Comparison of ENCODE assay signal across 15 mouse cellular contexts in the genomic region with DNA sequence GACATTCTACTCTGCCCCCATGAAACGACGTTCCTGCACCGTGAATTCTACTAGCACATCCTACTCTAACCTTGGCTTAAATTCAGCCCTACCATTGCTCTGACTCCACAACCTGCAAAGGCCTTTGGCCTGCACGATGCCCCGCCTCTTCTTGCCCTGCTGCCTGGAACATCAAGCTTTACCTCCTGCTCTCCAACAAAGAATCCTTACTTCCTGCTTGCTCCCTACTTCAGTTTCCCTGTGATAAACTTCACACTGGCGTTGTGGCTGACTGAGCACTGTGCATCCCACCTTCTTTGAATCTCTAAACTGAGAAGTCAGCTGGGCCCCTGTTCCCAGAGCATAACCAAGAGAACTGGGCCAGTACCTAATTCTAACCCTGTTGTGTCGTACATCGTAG.
"Had no signal": no experiment of that assay in that cellular context is flagged by ENCODE, and none has a peak within 500 bp of the region (broad histone marks: within the 10 kb centered on the region; RNA-seq: fewer than 3 reads in every experiment).

No protein-coding gene starts in this region.

- H3K9me3 ChIP-seq: liver, embryonic 13.5 days; midbrain, embryonic 15.5 days; neural tube, embryonic 12.5 days; neural tube, embryonic 15.5 days; stomach, embryonic 15.5 days had no signal

- H3K4me2 ChIP-seq: liver, embryonic 13.5 days; midbrain, embryonic 11.5 days; midbrain, embryonic 15.5 days; neural tube, embryonic 12.5 days; neural tube, embryonic 15.5 days; stomach, embryonic 15.5 days had no signal

- ATAC-seq: intestine, postnatal 0 days; midbrain, embryonic 15.5 days had no signal

- H3K27ac ChIP-seq: liver, embryonic 13.5 days; midbrain, embryonic 15.5 days; neural tube, embryonic 12.5 days; neural tube, embryonic 15.5 days; stomach, embryonic 15.5 days had no signal

- H3K4me1 ChIP-seq: liver, embryonic 13.5 days; stomach, embryonic 15.5 days had no signal

- H3K36me3 ChIP-seq: liver, embryonic 13.5 days; midbrain, embryonic 15.5 days; neural tube, embryonic 12.5 days; neural tube, embryonic 15.5 days; stomach, embryonic 15.5 days had no signal

- H3K9ac ChIP-seq: liver, embryonic 13.5 days; midbrain, embryonic 15.5 days; neural tube, embryonic 12.5 days; neural tube, embryonic 15.5 days; stomach, embryonic 15.5 days had no signal

- H3K4me3 ChIP-seq: liver, embryonic 13.5 days; midbrain, embryonic 15.5 days; neural tube, embryonic 12.5 days; neural tube, embryonic 15.5 days; stomach, embryonic 15.5 days had no signal

- H3K27me3 ChIP-seq: liver, embryonic 13.5 days; midbrain, embryonic 15.5 days; neural tube, embryonic 15.5 days; stomach, embryonic 15.5 days had no signal

- DNase-seq: kidney, adult 9 months; liver, embryonic 13.5 days; lung, adult 2 months; lung, postnatal 14 days; lung, postnatal 4 days; retina, postnatal 1 day; right cerebral cortex, postnatal 25 days; spleen, adult 18-20 months; thymus, postnatal 25 days had no signal
